Mouse (Mus musculus): ENCODE data around the gene Rasgrp2.

DNA sequence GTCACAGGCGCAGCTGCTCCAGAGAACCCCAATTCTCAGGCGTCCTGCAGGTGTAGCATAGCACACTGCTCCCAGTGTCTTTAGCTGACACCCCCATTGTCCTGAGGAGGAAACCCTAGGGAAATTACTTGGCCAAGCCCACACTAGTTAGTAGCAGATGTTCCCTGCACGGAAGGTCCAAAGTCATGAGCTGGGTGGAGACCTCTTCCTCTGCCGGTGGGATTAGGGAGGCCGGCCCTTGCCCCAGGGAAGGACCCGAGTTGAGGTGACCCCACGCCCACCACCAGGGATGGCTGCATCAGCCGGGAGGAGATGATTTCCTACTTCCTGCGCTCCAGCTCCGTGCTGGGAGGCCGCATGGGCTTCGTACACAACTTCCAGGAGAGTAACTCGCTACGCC lies 13.7 kb downstream of the Rasgrp2 start:
- no peak for TF ChIP-seq NELFE (IDR thresholded peaks at IDR 0.05; ENCODE audit: low read depth, low read length)
- TF ChIP-seq MAFK (IDR thresholded peaks at IDR 0.05; ENCODE audit: borderline replicate concordance, low read depth, low read length): no peak
- TF ChIP-seq CTCF (IDR thresholded peaks at IDR 0.05 in 2 of 3, conservative IDR thresholded peaks at IDR 0.05 in 1 of 3; ENCODE audit: control insufficient read depth in 1 of 3, insufficient read depth in 1 of 3, low read depth in 2 of 3, low read length in 3 of 3, poor library complexity in 1 of 3, severe bottlenecking in 1 of 3): no peak
- no peak for TF ChIP-seq MAZ (IDR thresholded peaks at IDR 0.05; ENCODE audit: low read depth, low read length)
